Mouse (Mus musculus) midbrain, embryonic 12.5 days (tissue): ENCODE data around the gene Mrpl53. TPM values are rescaled to one million over a fixed set of nuclear protein-coding genes. Genes with fewer than 3 reads are reported as not detected.

Experiments used
- ATAC-seq: fragments of 200-750 bp; cut with Nextera tagmentation; 2 replicates; pipeline ENCODE4 v1.8.0; 2017; ENCODE audit warnings: low read depth, moderate TSS enrichment, moderate library complexity; ENCODE audit not compliant: low FRiP score
- H3K27ac ChIP-seq: fragments of 300-500 bp; sonication (generic); replicated peaks from 2 replicates; pipeline ENCODE4 v1.5.1; 2016; ENCODE audit warnings: mild to moderate bottlenecking
- H3K27me3 ChIP-seq: fragments of 300-500 bp; sonication (generic); 2 replicates; pipeline ENCODE4 v1.6.1; 2016; ENCODE audit warnings: mild to moderate bottlenecking
- H3K36me3 ChIP-seq: fragments of 300-500 bp; sonication (generic); 2 replicates; pipeline ENCODE4 v1.6.1; 2016
- H3K4me1 ChIP-seq: fragments of 300-500 bp; sonication (generic); 2 replicates; pipeline ENCODE4 v1.6.1; 2016
- H3K4me2 ChIP-seq: fragments of 300-500 bp; sonication (generic); replicated peaks from 2 replicates; pipeline ENCODE4 v1.6.1; 2016; ENCODE audit warnings: mild to moderate bottlenecking, moderate library complexity
- H3K4me3 ChIP-seq: fragments of 300-500 bp; sonication (generic); 2 replicates; pipeline ENCODE4 v1.5.1; 2016; ENCODE audit warnings: mild to moderate bottlenecking
- H3K9ac ChIP-seq: fragments of 300-500 bp; sonication (generic); replicated peaks from 2 replicates; pipeline ENCODE4 v1.6.1; 2016; ENCODE audit warnings: mild to moderate bottlenecking, moderate library complexity
- H3K9me3 ChIP-seq: fragments of 300-500 bp; sonication (generic); 2 replicates; pipeline ENCODE4 v1.6.1; 2016; ENCODE audit warnings: mild to moderate bottlenecking
- WGBS: fragments of 180-500 bp; shearing (Covaris S2); methylation state at CpG from one replicate; pipeline ENCODE4 v1.1.7; 2016; 5-methylcytosine and 5-hydroxymethylcytosine counted together
- polyA plus RNA-seq: library from polyadenylated mRNA; unstranded; fragments of >200 nt; fragmentation: Nextera tagmentation; extraction: Ambion mirVana; gene quantifications from 2 replicates; pipeline ENCODE4 v1.2.1, GENCODE M21; 2016

The Mrpl53 gene
- polyA plus RNA-seq, 1 experiment from 2014 or later = 122 TPM

DNA sequence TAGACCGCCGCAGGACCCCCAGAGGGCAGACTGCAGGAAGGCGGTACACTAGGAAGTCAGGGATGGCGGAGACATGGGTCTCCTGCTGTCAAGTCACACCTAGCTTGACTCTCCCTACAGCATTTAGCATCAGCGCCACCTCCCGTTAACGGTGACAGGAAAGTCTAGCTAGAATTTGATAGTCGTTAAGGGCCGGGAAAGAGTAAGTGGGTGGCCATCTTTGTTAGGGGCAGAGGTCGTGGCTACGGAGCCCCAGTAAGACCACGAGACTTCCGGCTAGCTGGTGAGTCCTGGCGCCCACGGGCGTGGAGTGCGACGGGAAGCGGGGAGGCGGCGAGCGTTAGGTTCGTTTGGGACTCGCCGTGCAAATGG, 7.5 kb upstream of the Mrpl53 start, which contains the start of the genes Ccdc142 and Gm42688:
Gene Ccdc142 (plus strand): TSS at position 286 of the 372 bp plus-strand sequence.
Gene Gm42688 (plus strand): TSS at position 302 of the 372 bp plus-strand sequence.
- peak within 1 kb of the TSS; percentile 81 for H3K9ac ChIP-seq
- H3K36me3 ChIP-seq = no peaks in the 10 kb centered on the region
- H3K27ac ChIP-seq = peak within 1 kb of the TSS; percentile 81
- 1% methylated on average over 25 of the region's 25 CpGs for WGBS
- peak within 1 kb of the TSS; percentile 100 for H3K4me2 ChIP-seq
- peaks cover 14% of the 10 kb centered on the region for H3K4me1 ChIP-seq
- H3K9me3 ChIP-seq = no peaks in the 10 kb centered on the region
- H3K27me3 ChIP-seq = peaks cover 24% of the 10 kb centered on the region
- ATAC-seq = peak; percentile 84
- peak within 1 kb of the TSS; percentile 75 for H3K4me3 ChIP-seq

DNA sequence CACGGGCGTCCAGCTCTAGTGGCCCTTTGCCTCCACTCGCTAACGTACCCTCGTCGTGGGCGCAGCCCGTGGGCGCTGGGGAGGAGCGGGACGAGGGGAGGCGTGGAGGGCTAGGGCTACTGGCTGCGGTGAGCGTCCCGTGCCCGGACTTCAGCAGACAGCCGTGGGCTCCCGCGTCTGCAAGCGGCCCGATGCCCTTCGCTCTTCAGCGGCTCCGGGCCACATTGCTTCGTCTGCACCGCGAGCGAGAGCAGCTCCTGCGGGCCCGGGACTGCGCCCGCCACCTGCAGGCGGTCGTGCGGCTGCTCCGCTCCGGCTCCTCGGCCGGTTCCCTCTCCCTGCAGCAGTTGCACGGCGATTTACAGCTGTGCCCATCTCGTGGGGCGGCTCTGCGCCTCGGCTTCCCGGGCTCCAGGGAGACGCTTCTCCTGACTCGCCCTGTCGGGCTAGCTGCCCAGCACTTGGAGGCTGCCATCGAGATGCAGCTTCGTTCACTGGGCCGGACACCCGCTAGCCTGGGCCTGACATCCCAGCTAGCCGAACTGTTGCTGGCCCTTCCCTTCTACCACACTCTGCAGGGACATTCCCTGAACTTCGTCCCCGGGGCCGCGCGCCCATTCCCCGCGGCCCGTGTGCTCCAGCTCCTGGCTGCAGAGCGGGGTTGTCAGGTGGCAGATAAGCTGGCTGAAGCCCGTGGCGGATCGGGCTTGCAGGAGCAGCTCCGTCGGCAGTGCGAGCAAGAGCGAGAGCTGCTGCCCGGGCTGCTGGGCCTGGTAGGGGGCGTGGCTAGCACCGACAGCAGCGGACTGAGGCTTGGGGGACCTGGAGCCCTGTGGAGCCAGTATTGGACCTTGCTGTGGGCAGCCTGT, 6.9 kb upstream of the Mrpl53 start:
- Histone ChIP-seq H3K27me3 (peaks cover 22% of the 10 kb centered on the region), H3K4me2 (peak overlapping the region; percentile 100), H3K4me3 (peak overlapping the region; percentile 75), H3K27ac (peak overlapping the region; percentile 81), H3K9ac (peak overlapping the region; percentile 81), H3K4me1 (peaks cover 14% of the 10 kb centered on the region), H3K36me3 (0 out of 2 replicates have a peak, but pooled peaks cover 1% of the 10 kb centered on the region), H3K9me3 (no peaks in the 10 kb centered on the region)
- ATAC-seq = peak; percentile 82
- WGBS = under 1% methylated on average over 74 of the region's 74 CpGs

DNA sequence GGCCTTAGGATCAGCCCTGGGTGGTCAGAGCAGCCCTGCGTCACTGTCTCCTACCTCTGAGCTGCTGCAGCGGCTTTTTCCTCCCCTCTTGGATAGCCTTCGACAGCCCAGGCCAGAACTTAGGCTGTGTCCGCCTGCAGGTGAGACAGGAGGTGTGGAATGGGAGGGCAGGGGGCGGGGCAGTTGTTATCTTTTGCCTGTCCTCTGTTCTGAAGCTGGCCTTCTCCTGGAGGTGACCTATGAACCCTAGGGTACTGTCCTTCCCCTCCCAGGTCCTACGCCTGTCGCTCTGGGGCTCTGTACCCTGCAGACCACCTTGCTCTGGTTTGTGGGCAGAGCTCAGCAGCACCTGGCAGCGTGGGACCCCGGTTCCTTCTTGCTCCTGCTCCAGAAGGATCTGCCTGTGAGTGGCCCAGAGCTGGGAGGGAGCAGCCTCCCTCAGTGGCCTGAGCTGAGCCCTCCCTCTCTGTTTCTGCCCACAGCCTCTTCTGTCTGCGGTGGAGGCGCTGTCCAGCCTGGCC, 5.7 kb upstream of the Mrpl53 start:
- Histone ChIP-seq H3K36me3 (0 out of 2 replicates have a peak, but pooled peaks cover 6% of the 10 kb centered on the region), H3K4me1 (peaks cover 23% of the 10 kb centered on the region), H3K4me3 (peak overlapping the region; percentile 75; the same call in 1 of the 2 replicates), H3K9me3 (no peaks in the 10 kb centered on the region), H3K27ac (no peak overlapping the region), H3K9ac (peak overlapping the region; percentile 81; the same call in 1 of the 2 replicates), H3K4me2 (peak overlapping the region; percentile 100), H3K27me3 (peaks cover 22% of the 10 kb centered on the region)
- WGBS = 45% methylated on average over 11 of the region's 11 CpGs
- ATAC-seq = no peak

DNA sequence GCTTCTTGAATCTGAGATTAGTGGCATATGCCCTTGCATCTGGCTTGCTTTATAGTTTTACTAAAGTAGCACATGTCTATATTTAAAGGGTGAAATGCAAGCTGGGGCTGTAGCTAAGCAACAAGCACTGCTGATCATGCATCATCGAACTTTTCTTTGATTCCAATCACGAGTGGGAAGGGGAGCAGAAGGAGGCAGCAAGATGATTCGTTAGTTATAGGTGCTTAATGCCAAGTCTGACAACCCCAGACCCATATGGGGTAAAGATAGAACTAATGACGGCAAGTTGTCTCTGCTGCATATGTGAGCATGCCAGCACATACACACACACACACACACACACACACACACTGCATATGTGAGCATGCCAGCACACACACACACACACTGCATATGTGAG, 4.7 kb upstream of the Mrpl53 start:
- no peak for ATAC-seq
- Histone ChIP-seq H3K9me3 (no peaks in the 10 kb centered on the region), H3K27ac (no peak overlapping the region), H3K9ac (no peak overlapping the region), H3K4me3 (no peak overlapping the region), H3K4me1 (peaks cover 28% of the 10 kb centered on the region), H3K4me2 (no peak overlapping the region), H3K27me3 (peaks cover 22% of the 10 kb centered on the region), H3K36me3 (0 out of 2 replicates have a peak, but pooled peaks cover 6% of the 10 kb centered on the region)
- whole genome bisulfite sequencing = 72% methylated on average over 4 of the region's 4 CpGs

DNA sequence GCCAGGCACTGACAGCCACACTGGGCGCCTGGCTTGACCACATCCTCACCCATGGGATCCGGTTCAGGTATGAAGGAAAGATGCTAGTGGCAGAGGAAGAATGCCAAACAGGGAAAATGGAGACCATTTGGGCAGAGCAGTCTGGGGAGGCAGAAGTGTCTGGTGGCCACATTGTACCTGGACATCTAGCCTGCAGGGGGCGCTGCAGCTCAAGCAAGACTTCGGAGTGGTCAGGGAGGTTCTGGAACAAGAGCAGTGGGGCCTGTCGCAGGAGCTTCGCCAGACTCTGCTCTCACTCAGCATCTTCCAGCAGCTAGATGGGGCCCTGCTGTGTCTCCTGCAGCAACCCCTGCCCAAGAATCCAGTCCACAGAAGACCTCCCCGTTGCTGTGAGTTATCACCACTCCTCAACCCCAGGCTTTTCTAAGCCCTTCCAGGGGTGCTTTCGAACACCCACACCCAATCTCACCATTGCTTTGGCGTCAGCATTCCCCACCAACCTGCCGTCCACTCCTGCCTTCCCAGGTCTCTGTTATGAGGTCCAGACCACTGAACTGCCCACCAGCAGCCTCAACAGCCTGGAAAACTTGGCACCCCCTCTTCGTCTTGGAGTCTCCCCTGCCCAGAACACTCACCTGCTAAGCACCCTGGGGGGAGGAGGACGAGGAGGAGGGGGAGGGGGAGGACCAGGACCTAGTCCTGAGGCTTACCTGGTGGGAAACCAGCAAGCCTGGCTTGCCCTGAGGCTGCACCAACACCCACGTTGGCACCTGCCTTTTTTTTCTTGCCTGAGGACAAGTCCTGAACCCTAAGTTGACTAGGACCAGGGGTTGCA, 1.1 kb upstream of the Mrpl53 start:
- Histone ChIP-seq H3K4me3 (peak overlapping the region; percentile 87), H3K27me3 (peaks cover 8% of the 10 kb centered on the region), H3K4me2 (peak overlapping the region; percentile 87), H3K9me3 (no peaks in the 10 kb centered on the region), H3K4me1 (peaks cover 30% of the 10 kb centered on the region), H3K27ac (peak overlapping the region; percentile 82; the same call in 1 of the 2 replicates), H3K9ac (peak overlapping the region; percentile 86), H3K36me3 (0 out of 2 replicates have a peak, but pooled peaks cover 6% of the 10 kb centered on the region)
- ATAC-seq = peak; percentile 39; the same call in 1 of the 2 replicates
- WGBS = 36% methylated on average over 13 of the region's 13 CpGs

DNA sequence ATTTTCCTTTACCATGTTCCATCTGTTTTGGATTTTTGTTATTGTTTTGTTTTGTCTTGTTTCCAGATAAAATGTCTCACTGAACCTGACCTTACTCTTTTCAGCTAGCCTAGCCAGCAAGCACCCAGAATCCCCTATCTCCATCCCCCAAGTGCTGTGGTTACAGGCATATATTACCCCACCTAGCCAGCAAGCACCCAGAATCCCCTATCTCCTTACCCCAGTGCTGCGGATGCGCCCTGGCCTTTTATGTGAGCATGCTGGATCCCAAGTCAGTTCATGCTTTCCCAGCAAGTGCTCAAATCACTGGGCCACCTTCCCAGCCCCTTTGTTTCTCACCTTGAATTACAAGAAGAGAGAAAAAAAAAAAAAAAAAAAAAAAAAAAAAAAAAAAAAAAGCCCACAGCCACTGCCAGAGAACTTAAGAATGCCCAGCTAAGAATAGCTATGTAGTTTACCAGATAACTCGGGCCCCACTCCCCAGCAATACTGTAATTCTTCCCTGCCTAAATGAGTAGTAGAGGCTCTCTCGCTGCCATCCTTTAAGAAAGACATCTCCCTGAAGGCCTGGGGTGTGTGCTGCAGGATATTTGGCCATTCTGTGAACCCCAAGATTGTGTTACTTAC, 2.8 kb downstream of the Mrpl53 start:
- Histone ChIP-seq H3K4me2 (no peak overlapping the region), H3K27me3 (no peaks in the 10 kb centered on the region), H3K9ac (no peak overlapping the region), H3K9me3 (no peaks in the 10 kb centered on the region), H3K36me3 (0 out of 2 replicates have a peak, but pooled peaks cover 6% of the 10 kb centered on the region), H3K4me3 (no peak overlapping the region), H3K27ac (no peak overlapping the region), H3K4me1 (peaks cover 37% of the 10 kb centered on the region)
- 95% methylated on average over 4 of the region's 4 CpGs for WGBS
- ATAC-seq = no peak

DNA sequence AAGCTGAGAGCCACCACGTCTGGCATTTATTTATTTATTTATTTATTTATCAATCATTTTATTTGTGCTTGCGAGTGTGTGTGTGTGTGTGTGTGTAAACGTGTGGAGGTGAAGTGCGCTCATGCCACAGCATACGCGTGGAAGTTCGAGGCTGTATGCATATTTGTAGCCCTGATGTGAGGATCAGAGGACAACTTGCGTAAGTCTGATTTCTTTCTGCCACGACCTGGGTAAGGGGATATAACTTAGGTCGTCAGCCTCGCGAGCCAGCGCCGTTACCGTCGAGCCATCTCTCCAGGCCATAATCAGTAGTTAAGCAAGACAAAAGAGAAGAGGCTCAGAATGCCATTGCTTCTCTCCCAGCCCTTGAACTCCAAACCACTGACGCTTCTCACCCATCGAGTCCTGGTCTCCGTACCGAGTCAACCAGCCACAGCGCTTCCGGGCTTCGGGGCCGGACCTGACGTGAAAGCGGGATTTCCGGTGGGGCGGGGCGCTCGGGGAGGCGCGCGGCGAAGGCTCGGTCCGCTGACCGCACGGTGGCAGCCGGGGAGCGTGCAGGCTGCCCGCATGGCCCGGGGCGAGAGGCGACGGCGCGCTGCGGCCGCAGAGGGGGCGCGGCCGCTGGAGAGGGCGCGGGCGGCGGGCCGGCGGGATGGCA, 6.3 kb downstream of the Mrpl53 start, which contains the start of gene Mogs:
Gene Mogs (plus strand): TSS at position 486 of the 661 bp plus-strand sequence.
- Histone ChIP-seq H3K36me3 (peaks cover 30% of the 10 kb centered on the region), H3K4me1 (peaks cover 46% of the 10 kb centered on the region)

DNA sequence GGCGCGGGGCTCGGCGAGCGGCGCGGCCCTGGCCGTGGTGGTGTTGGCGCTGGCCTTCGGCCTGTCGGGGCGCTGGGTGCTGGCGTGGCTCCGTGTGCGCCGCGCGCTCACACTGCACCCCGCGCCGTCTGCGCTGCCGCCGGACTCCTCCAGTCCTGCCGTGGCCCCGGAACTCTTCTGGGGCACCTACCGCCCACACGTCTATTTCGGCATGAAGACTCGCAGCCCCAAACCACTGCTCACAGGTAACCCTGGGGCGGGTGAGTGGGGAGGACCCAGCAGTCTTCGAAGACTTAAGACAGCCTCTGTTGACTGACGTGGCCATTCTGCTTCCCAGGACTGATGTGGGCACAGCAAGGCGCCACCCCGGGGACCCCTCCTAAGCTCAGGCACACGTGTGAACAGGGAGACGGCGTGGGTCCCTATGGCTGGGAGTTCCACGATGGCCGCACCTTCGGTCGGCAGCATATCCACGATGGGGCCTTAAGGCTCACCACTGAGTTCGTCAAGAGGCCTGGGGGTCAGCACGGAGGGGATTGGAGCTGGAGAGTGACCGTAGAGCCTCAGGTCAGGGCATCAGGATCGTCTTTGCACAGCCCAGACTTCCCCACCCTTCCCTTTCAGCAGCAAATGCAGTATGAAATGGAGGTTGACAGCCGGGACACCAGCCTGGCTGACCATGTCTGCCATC, 7.0 kb downstream of the Mrpl53 start:
- ATAC-seq = peak; percentile 72
- peak overlapping the region; percentile 78 for H3K27ac ChIP-seq
- H3K9ac ChIP-seq = peak overlapping the region; percentile 85
- peak overlapping the region; percentile 78 for H3K4me3 ChIP-seq
- H3K9me3 ChIP-seq = no peaks in the 10 kb centered on the region
- H3K36me3 ChIP-seq = peaks cover 30% of the 10 kb centered on the region
- peak overlapping the region; percentile 95 for H3K4me2 ChIP-seq
- 2% methylated on average over 41 of the region's 48 CpGs for WGBS
- no peaks in the 10 kb centered on the region for H3K27me3 ChIP-seq
- H3K4me1 ChIP-seq = peaks cover 52% of the 10 kb centered on the region

More for the DNA sequence above, 6.3 kb downstream of the Mrpl53 start, which contains the start of gene Mogs:
- Histone ChIP-seq H3K9me3 (no peaks in the 10 kb centered on the region), H3K27me3 (no peaks in the 10 kb centered on the region), H3K27ac (peak within 1 kb of the TSS; percentile 78), H3K4me3 (peak within 1 kb of the TSS; percentile 78), H3K4me2 (peak within 1 kb of the TSS; percentile 95), H3K9ac (peak within 1 kb of the TSS; percentile 85)
- WGBS = 1% methylated on average over 51 of the region's 58 CpGs
- ATAC-seq = peak; percentile 90

DNA sequence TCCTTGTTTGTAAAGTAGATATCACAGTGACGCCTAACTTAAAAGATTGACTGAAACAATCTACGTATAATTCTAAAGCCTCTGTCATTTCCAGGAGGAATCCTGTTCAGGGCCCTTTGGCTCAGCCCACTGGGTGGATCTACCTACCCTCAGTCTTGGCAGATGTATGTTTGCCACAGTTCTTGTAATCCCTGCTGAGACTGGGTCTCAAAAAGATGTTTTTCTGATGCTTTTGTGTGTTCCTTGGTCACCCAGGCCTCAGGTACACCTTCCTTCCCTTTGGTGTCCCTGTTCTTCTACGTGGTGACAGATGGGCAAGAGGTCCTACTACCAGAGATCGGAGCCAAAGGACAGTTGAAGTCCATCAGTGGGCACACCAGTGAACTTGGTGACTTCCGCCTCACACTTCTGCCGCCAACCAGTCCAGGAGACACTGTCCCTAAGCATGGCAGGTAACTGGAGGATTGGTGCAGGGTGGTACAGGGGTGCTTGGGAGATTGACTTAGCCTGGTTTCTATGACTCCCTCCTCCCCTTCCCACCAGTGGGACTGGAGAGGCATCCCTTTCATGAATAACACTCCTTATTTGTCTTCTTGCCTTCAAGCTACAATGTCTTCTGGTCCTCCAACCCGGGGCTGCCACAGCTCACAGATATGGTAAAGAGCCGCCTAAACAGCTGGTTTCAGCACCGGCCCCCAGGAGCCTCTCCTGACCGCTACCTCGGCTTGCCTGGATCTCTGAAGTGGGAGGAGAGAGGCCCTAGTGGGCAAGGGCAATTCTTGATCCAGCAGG, 7.7 kb downstream of the Mrpl53 start:
- Histone ChIP-seq H3K4me1 (peaks cover 52% of the 10 kb centered on the region), H3K9me3 (no peaks in the 10 kb centered on the region), H3K27me3 (no peaks in the 10 kb centered on the region), H3K9ac (peak overlapping the region; percentile 85), H3K4me3 (peak overlapping the region; percentile 78), H3K27ac (no peak overlapping the region), H3K36me3 (peaks cover 30% of the 10 kb centered on the region), H3K4me2 (peak overlapping the region; percentile 95)
- no peak for ATAC-seq
- 82% methylated on average over 11 of the region's 11 CpGs for WGBS

DNA sequence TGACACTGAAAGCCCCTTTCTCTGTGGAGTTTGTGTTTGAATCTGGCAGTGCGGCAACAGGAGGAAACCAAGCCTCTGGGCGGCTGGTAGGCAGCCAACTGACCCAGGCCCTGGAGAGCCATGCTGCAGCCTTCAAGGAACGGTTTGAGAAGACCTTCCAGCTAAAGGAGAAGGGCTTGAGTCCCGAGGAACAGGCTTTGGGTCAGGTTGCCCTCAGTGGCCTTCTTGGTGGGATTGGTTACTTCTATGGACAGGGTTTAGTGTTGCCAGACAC, 8.3 kb downstream of the Mrpl53 start:
- H3K4me2 ChIP-seq = peak overlapping the region; percentile 95; the same call in 1 of the 2 replicates
- 86% methylated on average over 4 of the region's 4 CpGs for WGBS
- no peak overlapping the region for H3K27ac ChIP-seq
- ATAC-seq = no peak
- no peaks in the 10 kb centered on the region for H3K27me3 ChIP-seq
- no peak overlapping the region for H3K9ac ChIP-seq
- H3K9me3 ChIP-seq = no peaks in the 10 kb centered on the region
- H3K36me3 ChIP-seq = peaks cover 30% of the 10 kb centered on the region
- peaks cover 52% of the 10 kb centered on the region for H3K4me1 ChIP-seq
- peak overlapping the region; percentile 78; the same call in 1 of the 2 replicates for H3K4me3 ChIP-seq
